Mouse (Mus musculus) liver, adult 2 months (tissue): Measurements from ENCODE around the gene 2410137M14Rik.

ENCODE experiments used
- CTCF ChIP-seq: fragments of 200-500 bp; IDR thresholded peaks from 2 replicates; pipeline ENCODE4 v1.5.1; 2011; ENCODE audit warnings: low read depth, low read length, control low read depth
- POLR2A ChIP-seq: fragments of 200-500 bp; IDR thresholded peaks from 2 replicates; pipeline ENCODE4 v1.6.1; 2011; ENCODE audit warnings: low read length, control low read depth; ENCODE audit not compliant: insufficient read depth; ENCODE audit errors: extremely low read depth

- no peak for TF ChIP-seq CTCF
- TF ChIP-seq POLR2A, result no peak
Measured at GRCm38 (mm10) chr17:37028212-37028611, 47.2 kb upstream of the 2410137M14Rik start.
